28 mouse cellular contexts compared by ENCODE assay signal in genomic region chr3:121213501-121213900, GRCm38 (mm10). TPM values are rescaled to one million over a fixed set of nuclear protein-coding genes. Genes with fewer than 3 reads are reported as not detected.
DNase-seq lines count a peak whose midpoint lies in the region; ATAC-seq and TF ChIP-seq lines count a peak whose summit lies in the region.
"Had no signal": no experiment of that assay in that cellular context is flagged by ENCODE, and none has a peak within 500 bp of the region (broad histone marks: within the 10 kb centered on the region; RNA-seq: fewer than 3 reads in every experiment).

No protein-coding gene starts in this region.

- H3K4me1 ChIP-seq in liver, adult 2 months (ENCODE audit: control insufficient read depth, insufficient read depth, low read length): peaks cover 11% of the 10 kb centered on the region
- H3K4me1 ChIP-seq in liver, embryonic 12.5 days: no peaks in the 10 kb centered on the region
- H3K4me1 ChIP-seq: embryonic facial prominence, embryonic 13.5 days; embryonic facial prominence, embryonic 15.5 days; forebrain, embryonic 10.5 days had no signal

- DNase-seq in liver, adult 2 months (ENCODE audit: extremely low read depth, low read depth, low spot score): no peak
- peak; percentile 47 to 55 for DNase-seq in thymus, postnatal 10 days (ENCODE audit: low spot score in 2 of 2)
- peak; percentile 52 for DNase-seq in thymus, postnatal 25 days
- DNase-seq in right cerebral cortex, postnatal 10 days (ENCODE audit: low spot score in 2 of 2): no peak
- DNase-seq in lung, adult 18-20 months: no peak
- no peak for DNase-seq in layer of hippocampus, adult 8-10 months (ENCODE audit: low spot score in 2 of 2)
- DNase-seq: adrenal gland, adult 8-10 months; adrenal gland, postnatal 14 days; adrenal gland, postnatal 36 days; B cell, adult 2 months; cerebellum, adult 11-12 months; cerebellum, adult 2 months; cerebellum, adult 9-10 months; cerebellum, postnatal 14 days; cerebellum, postnatal 36 days; embryo, embryonic 11 days had no signal

- H3K4me3 ChIP-seq in liver, adult 2 months (ENCODE audit: insufficient read depth, low read depth, low read length): no peak overlapping the region
- no peak overlapping the region for H3K4me3 ChIP-seq in liver, embryonic 12.5 days
- H3K4me3 ChIP-seq: embryonic facial prominence, embryonic 13.5 days; embryonic facial prominence, embryonic 15.5 days; erythroblast, embryonic 14.5 days; forebrain, embryonic 10.5 days; forebrain, embryonic 12.5 days had no signal

- no peaks in the 10 kb centered on the region for H3K79me2 ChIP-seq in liver, adult 2 months (ENCODE audit: control insufficient read depth, insufficient read depth, low read length)

- no peak for TF ChIP-seq POLR2A in liver, adult 2 months (IDR thresholded peaks at IDR 0.05; ENCODE audit: extremely low read depth, insufficient read depth, low read length)

- WGBS in liver, adult 2 months: 68% methylated on average over 3 of the region's 3 CpGs
- 63% methylated on average over 3 of the region's 3 CpGs for WGBS in liver, embryonic 12.5 days (ENCODE audit: insufficient replicate concordance)

- TF ChIP-seq CTCF in liver, adult 2 months (IDR thresholded peaks at IDR 0.05; ENCODE audit: low read depth, low read length): no peak

- no peak overlapping the region for H3K4me2 ChIP-seq in liver, embryonic 12.5 days
- H3K4me2 ChIP-seq: embryonic facial prominence, embryonic 13.5 days; embryonic facial prominence, embryonic 15.5 days; forebrain, embryonic 12.5 days had no signal

- no peaks in the 10 kb centered on the region for H3K9me3 ChIP-seq in liver, embryonic 12.5 days (replicated peaks)
- H3K9me3 ChIP-seq: embryonic facial prominence, embryonic 13.5 days; embryonic facial prominence, embryonic 15.5 days; forebrain, embryonic 10.5 days; forebrain, embryonic 12.5 days; G1E had no signal

- peaks cover 47% of the 10 kb centered on the region for H3K36me3 ChIP-seq in liver, adult 2 months (ENCODE audit: control insufficient read depth, insufficient read depth, low read length)
- H3K36me3 ChIP-seq in liver, embryonic 12.5 days: peaks cover 91% of the 10 kb centered on the region
- H3K36me3 ChIP-seq: embryonic facial prominence, embryonic 13.5 days; embryonic facial prominence, embryonic 15.5 days; forebrain, embryonic 10.5 days; forebrain, embryonic 12.5 days had no signal

- 0 out of 2 replicates have a peak overlapping the region, but pooled peaks have one; percentile 14 for H3K27ac ChIP-seq in liver, adult 2 months (replicated peaks; ENCODE audit: insufficient read depth, low read depth, low read length)
- H3K27ac ChIP-seq in liver, embryonic 12.5 days: no peak overlapping the region; the same call in 1 of the 2 replicates
- H3K27ac ChIP-seq: embryonic facial prominence, embryonic 13.5 days; embryonic facial prominence, embryonic 15.5 days; forebrain, embryonic 10.5 days; forebrain, embryonic 12.5 days had no signal

- no peaks in the 10 kb centered on the region for H3K27me3 ChIP-seq in liver, adult 2 months (ENCODE audit: control insufficient read depth, insufficient read depth, low read length)
- no peaks in the 10 kb centered on the region for H3K27me3 ChIP-seq in liver, embryonic 12.5 days (replicated peaks)
- H3K27me3 ChIP-seq: CH12.LX; embryonic facial prominence, embryonic 13.5 days; embryonic facial prominence, embryonic 15.5 days; forebrain, embryonic 12.5 days; Patski had no signal

- H3K9ac ChIP-seq in liver, adult 2 months (ENCODE audit: low read depth, low read length): no peak overlapping the region
- H3K9ac ChIP-seq in liver, embryonic 12.5 days: no peak overlapping the region
- H3K9ac ChIP-seq: embryonic facial prominence, embryonic 13.5 days; embryonic facial prominence, embryonic 15.5 days; forebrain, embryonic 12.5 days had no signal

- no peak; the same call in 1 of the 2 replicates for ATAC-seq in liver, embryonic 12.5 days
- ATAC-seq: activated CD4-positive, CD25-positive, alpha-beta regulatory T cell, adult 4 months; CD4-positive, CD25-positive, alpha-beta regulatory T cell, adult 4 months; forebrain, embryonic 14.5 days; Patski had no signal

RNA-seq across cellular contexts. Expression of gene Rwdd3, which starts 42.0 kb away (rescaled TPM):
- 10.5 and 12.9 TPM in 2 replicates for total RNA-seq in liver, adult 2 months (2014; rRNA removed)
- polyA plus RNA-seq in liver, adult 2 months (2012; rRNA removed): 2.5 and 3.5 TPM in 2 replicates
- 1.8 and 2.4 TPM in 2 replicates for polyA plus RNA-seq in liver, embryonic 12.5 days (2016; fragmentation: Nextera tagmentation; extraction: Ambion mirVana)
- total RNA-seq in layer of hippocampus, adult 8-10 months (2022): 10 to 100 TPM; 23.2 to 29.2 (median 23.9) TPM

Comparison
In these comparisons a context has a peak if more than half of its experiments do, and no peak if none do; other contexts are left out.
1. DNase-seq: peak in thymus, postnatal 10 days (2 of 2) and thymus, postnatal 25 days (single experiment); none in liver, adult 2 months (single experiment), right cerebral cortex, postnatal 10 days (0 of 2), lung, adult 18-20 months (0 of 2) and layer of hippocampus, adult 8-10 months (0 of 2).